Mouse (Mus musculus): ENCODE results near the gene Bri3.

GRCm38 (mm10) chr5:144316442-144316841 is 72.2 kb downstream of the Bri3 start:
- TF ChIP-seq CTCF (IDR thresholded peaks at IDR 0.05; ENCODE audit: borderline replicate concordance, insufficient read depth, low read length) (no peak), POLR2A (IDR thresholded peaks at IDR 0.05; ENCODE audit: low read depth, low read length) (no peak)
